Mouse (Mus musculus) testis, adult 2 months (tissue): ENCODE results near the gene Sec62.

Source experiments
- CTCF ChIP-seq: fragments of 200-500 bp; IDR thresholded peaks from 2 replicates; pipeline ENCODE4 v1.5.1; 2012; ENCODE audit warnings: low read depth, mild to moderate bottlenecking, inconsistent platforms, low read length, moderate library complexity; ENCODE audit not compliant: control insufficient read depth, insufficient read depth, insufficient replicate concordance
- POLR2A ChIP-seq: fragments of 200-500 bp; IDR thresholded peaks from 2 replicates; pipeline ENCODE4 v1.6.1; 2012; ENCODE audit warnings: low read depth, mild to moderate bottlenecking, inconsistent platforms, low read length, moderate library complexity; ENCODE audit not compliant: control insufficient read depth

- TF ChIP-seq CTCF (no peak), POLR2A (no peak)
These were observed 60.9 kb downstream of the Sec62 start for GRCm38 (mm10) chr3:30853596-30853995.
